Mouse (Mus musculus) layer of hippocampus, adult 8-10 months (tissue): ENCODE data around the gene Fmc1. TPM values are rescaled to one million over a fixed set of nuclear protein-coding genes. Genes with fewer than 3 reads are reported as not detected.

Source experiments
- DNase-seq, 2 experiments: peaks; one replicate each; pipeline ENCODE4 v3.0.0; 2022; ENCODE audit warnings: low spot score in 2 of 2
- microRNA-seq, 2 experiments: library from miRNA; unstranded; fragments of <30 nt; microRNA quantifications; one replicate each; pipeline ENCODE4 v1.2.0; 2022
- total RNA-seq, 4 experiments: library from RNA; stranded (reverse); gene quantifications; 2 replicates each; pipeline ENCODE4 v1.2.4; 2022

Fmc1 gene
- total RNA-seq, 4 experiments from 2014 or later: 41.7 to 64.3 (median 47.9) TPM

DNA sequence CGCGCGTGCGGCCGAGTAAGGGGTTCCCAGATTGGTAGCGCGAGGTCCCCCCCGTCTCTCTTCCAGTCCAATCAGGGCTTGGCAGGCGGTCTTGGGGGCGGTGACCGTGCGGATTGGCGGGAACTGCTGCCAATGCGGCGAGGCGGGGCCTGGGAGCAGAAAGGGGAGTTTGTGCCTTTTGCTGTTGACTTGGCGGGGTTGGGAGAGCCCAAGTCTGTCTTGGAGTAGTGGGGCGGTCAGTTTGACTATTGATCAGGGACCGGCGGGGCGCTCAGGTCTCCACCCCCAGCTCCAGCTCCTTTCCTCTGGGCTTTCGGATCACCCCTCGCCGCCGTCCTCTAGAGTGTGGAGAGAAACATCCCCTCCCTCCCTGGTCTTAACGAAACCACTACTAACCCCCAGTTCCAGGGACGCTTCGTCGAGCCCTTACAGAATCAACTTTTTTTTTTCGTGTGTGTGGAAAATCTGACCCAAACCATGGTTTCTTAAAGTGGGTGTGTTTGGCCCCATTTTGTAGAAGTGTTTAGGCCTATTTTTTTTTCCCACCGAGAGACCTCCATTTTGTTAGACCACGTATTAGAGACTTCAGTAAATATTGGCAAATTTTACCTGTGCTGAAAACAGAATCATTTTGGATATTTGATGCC, 18.8 kb downstream of the Fmc1 start:
- peak; percentile 96 for DNase-seq

DNA sequence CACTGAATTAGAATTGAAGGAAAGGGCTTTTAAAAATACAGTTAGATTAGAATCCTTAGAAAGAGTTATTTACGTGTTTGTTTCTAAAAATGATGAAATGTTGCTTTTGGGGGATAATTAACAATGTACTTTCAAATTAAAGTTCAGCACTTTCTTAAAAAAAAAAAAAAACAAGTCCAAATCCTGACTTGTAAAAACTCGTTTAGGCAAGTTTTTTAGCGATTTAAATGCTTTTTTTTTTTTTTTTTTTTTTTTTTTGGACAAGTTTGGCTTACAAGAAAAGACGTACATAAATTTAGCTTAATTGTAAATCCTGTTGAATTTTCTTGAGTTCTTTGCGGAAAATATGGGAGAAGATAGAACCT, 19.3 kb downstream of the Fmc1 start:
- DNase-seq: no peak

DNA sequence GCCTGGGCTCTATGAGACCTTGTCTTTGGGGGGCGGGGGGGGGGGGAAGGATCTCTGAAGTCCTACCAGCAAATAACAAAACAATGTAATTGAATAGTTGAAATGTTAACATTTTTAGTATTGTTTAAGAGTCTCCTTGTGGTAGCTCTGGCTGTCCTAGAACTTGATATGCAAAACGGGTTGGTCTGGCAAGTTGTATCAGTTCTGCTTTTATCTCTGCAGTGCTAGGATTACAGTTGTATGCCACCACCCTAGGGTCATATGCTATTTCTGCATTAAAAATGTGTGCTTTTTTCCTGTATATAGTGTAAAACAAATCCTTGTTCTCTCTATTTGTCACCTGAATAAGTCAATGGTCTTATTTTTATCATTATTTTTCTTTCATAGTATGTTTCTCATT, 42.8 kb downstream of the Fmc1 start:
- DNase-seq: no peak

DNA sequence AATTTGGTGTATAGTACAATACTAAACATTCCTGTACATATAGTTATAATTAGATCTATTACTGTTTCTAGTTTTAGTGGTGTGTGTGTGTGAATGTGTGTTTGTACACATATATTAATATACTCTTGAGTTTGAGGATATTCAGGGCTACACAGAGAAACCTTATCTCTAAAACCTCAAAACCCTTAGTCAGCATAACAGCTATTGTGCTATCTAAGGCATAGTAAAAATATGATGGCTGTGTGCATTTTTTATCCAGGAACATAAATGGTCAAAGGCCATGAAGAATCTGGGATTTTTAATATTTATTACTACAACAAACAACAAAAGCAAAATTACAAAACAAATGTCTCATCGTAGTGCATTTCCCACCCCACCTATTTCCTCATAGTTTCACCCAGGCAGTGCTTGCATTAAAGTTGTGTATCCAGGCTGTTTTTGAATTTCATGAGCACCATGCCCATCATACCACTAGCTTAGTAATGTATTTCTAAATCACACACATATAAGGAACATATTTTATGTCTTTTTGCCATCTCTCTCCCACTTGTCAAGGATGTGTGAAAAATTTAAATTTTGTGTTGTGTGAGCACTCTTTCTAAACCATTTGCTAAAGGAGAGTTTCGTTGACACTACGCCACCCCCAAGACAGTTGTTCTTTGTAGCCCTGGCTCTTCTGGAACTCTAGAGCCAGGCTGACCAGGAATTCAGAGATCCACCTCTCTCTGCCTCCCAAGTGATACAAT, 47.0 kb downstream of the Fmc1 start:
- no peak for DNase-seq

DNA sequence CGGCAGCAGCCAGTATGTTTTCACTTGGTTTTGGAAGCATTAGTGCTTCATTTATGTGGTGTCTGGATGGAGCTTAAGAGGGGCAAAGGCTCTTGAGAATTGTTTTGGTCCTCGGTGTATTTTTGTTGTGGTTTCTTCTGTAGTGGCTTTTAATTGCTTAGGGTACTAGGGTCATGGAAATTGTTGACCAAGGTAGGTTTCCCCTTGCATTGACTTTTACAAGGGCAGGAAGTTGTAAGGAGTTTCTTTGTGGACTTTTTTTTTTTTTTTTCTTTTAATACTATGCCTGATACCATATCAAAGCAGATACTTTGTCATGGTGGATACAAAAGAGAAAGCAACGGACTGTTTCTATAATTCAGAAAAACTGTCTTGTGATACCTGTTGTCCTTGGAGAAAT, 48.4 kb downstream of the Fmc1 start:
- no peak for DNase-seq

Small RNAs within 50 kb of the gene (microRNA-seq; reads per million reads assigned to microRNA genes)
- gene Mir7670: 0 reads per million in 2 experiments

Other genes starting within 250 kb of the Fmc1 start
- 1 to 10 TPM; 3.8 to 5.4 (median 4.7) TPM for gene Zc3hav1l, start 234.2 kb upstream of the Fmc1 start, total RNA-seq
- 10 to 100 TPM in 2 of 4 experiments, 1 to 10 TPM in 2; 5.0 to 12.5 (median 7.5) TPM for gene Zc3hav1, start 178.9 kb upstream of the Fmc1 start, total RNA-seq
- gene Ttc26, start 152.0 kb upstream of the Fmc1 start, total RNA-seq: 10 to 100 TPM; 11.5 to 14.4 (median 13.5) TPM
- gene Ubn2, start 99.6 kb upstream of the Fmc1 start, total RNA-seq: 10 to 100 TPM; 49.4 to 59.6 (median 53.8) TPM
- gene Luc7l2, start 17.8 kb downstream of the Fmc1 start, total RNA-seq: 100 to 1,000 TPM; 185 to 230 (median 205) TPM
- gene Klrg2, start 103.7 kb downstream of the Fmc1 start, total RNA-seq: 1 to 10 TPM in 2 of 4 experiments, under 1 TPM in 2; 0.64 to 2.1 (median 1.00) TPM
- 10 to 100 TPM; 44.2 to 56.9 (median 49.1) TPM for gene Clec2l, start 129.6 kb downstream of the Fmc1 start, total RNA-seq